Mouse (Mus musculus): ENCODE measurements around the gene Olfr279. TPM values are rescaled to one million over a fixed set of nuclear protein-coding genes. Genes with fewer than 3 reads are reported as not detected.
"Not testable (repeated sequence)": the region's sequence is repeated elsewhere in the genome, so short reads cannot be mapped to it uniquely, and the experiment has no call there.

Gene Olfr279
- total RNA-seq, 2 experiments from 2014 or later: not detected

- Histone ChIP-seq H3K4me3 (no peak overlapping the region), H3K27ac (0 out of 2 replicates have a peak overlapping the region, but pooled peaks have one; percentile 20)
- intact Hi-C loops (cut with DNase I): loop anchor here (5.0 kb wide), 1 partner anchor 53 kb away; no protein-coding TSS in a partner anchor
- DNase-seq: no peak
- TF ChIP-seq CTCF (IDR thresholded peaks at IDR 0.05): no peak
Measured at GRCm38 (mm10) chr15:98514146-98514545, 21.9 kb downstream of the Olfr279 start.

- DNase-seq, H3K4me3 ChIP-seq: not testable (repeated sequence)
- H3K27ac ChIP-seq: 0 out of 2 replicates have a peak overlapping the region, but pooled peaks have one; percentile 20
- intact Hi-C loops (cut with DNase I): loop anchor here (5.0 kb wide), 1 partner anchor 52 kb away; no protein-coding TSS in a partner anchor
Measured at GRCm38 (mm10) chr15:98514845-98515244, 22.6 kb downstream of the Olfr279 start.

- Histone ChIP-seq H3K4me3 (no peak overlapping the region), H3K27ac (no peak overlapping the region; the same call in 1 of the 2 replicates)
- DNase-seq: peak; percentile 69
- peak; percentile 99; the same call in 1 of the 2 replicates for TF ChIP-seq CTCF (IDR thresholded peaks at IDR 0.05)
- intact Hi-C loops (cut with DNase I): no loop called here
Measured at GRCm38 (mm10) chr15:98517380-98518355, 25.5 kb downstream of the Olfr279 start.

GRCm38 (mm10) chr15:98521245-98521644 is 29.0 kb downstream of the Olfr279 start:
- no peak for TF ChIP-seq CTCF (IDR thresholded peaks at IDR 0.05)
- DNase-seq: no peak
- peak overlapping the region; percentile 12; the same call in 1 of the 2 replicates for H3K27ac ChIP-seq
- intact Hi-C loops (cut with DNase I): no loop called here
- H3K4me3 ChIP-seq: no peak overlapping the region

- Histone ChIP-seq H3K27ac (peak overlapping the region; percentile 41), H3K4me3 (no peak overlapping the region)
- intact Hi-C loops (cut with DNase I): no loop called here
- TF ChIP-seq CTCF (IDR thresholded peaks at IDR 0.05): no peak
- no peak for DNase-seq
Measured at GRCm38 (mm10) chr15:98526057-98526456, 33.9 kb downstream of the Olfr279 start.

GRCm38 (mm10) chr15:98527056-98527771 is 35.0 kb downstream of the Olfr279 start:
- intact Hi-C loops (cut with DNase I): no loop called here

GRCm38 (mm10) chr15:98528066-98528563 is 35.9 kb downstream of the Olfr279 start:
- no peak for TF ChIP-seq CTCF (IDR thresholded peaks at IDR 0.05)
- no peak for DNase-seq
- H3K4me3 ChIP-seq: no peak overlapping the region
- intact Hi-C loops (cut with DNase I): no loop called here
- peak overlapping the region; percentile 65 for H3K27ac ChIP-seq

More at GRCm38 (mm10) chr15:98527056-98527771, 35.0 kb downstream of the Olfr279 start:
- TF ChIP-seq CTCF (IDR thresholded peaks at IDR 0.05): no peak
- Histone ChIP-seq H3K4me3 (no peak overlapping the region; the same call in 1 of the 2 replicates), H3K27ac (peak overlapping the region; percentile 65)
- DNase-seq: no peak

- no peak for DNase-seq
- no peak for TF ChIP-seq CTCF (IDR thresholded peaks at IDR 0.05)
- Histone ChIP-seq H3K4me3 (peak overlapping the region; percentile 73), H3K27ac (peak overlapping the region; percentile 98)
- intact Hi-C loops (cut with DNase I): loop anchor here (5.0 kb wide), 1 partner anchor 35 kb away; no protein-coding TSS in a partner anchor
Measured at GRCm38 (mm10) chr15:98532281-98532680, 40.1 kb downstream of the Olfr279 start.

GRCm38 (mm10) chr15:98533035-98533531 is 40.9 kb downstream of the Olfr279 start:
- Histone ChIP-seq H3K4me3 (peak overlapping the region; percentile 73), H3K27ac (peak overlapping the region; percentile 98)
- intact Hi-C loops (cut with DNase I): loop anchor here (5.0 kb wide), 1 partner anchor 34 kb away; no protein-coding TSS in a partner anchor
- DNase-seq: no peak
- TF ChIP-seq CTCF (IDR thresholded peaks at IDR 0.05): no peak

GRCm38 (mm10) chr15:98533881-98534627 is 41.9 kb downstream of the Olfr279 start, which contains the start of gene Kansl2:
TSS of gene Kansl2 (minus strand) at chr15:98534264.
- peak; percentile 98 for DNase-seq
- no peak for TF ChIP-seq CTCF (IDR thresholded peaks at IDR 0.05)
- intact Hi-C loops (cut with DNase I): loop anchor here (5.0 kb wide), 1 partner anchor 33 kb away; no protein-coding TSS in a partner anchor
- peak within 1 kb of the TSS; percentile 98 for H3K27ac ChIP-seq
- peak within 1 kb of the TSS; percentile 73 for H3K4me3 ChIP-seq

- Histone ChIP-seq H3K27ac (peak overlapping the region; percentile 98), H3K4me3 (no peak overlapping the region)
- intact Hi-C loops (cut with DNase I): no loop called here
- TF ChIP-seq CTCF (IDR thresholded peaks at IDR 0.05): no peak
- no peak for DNase-seq
Measured at GRCm38 (mm10) chr15:98535921-98536320, 43.7 kb downstream of the Olfr279 start.
